Mouse (Mus musculus) adrenal gland, adult 18-20 months (tissue): ENCODE results near the gene Igf2bp1. TPM values are rescaled to one million over a fixed set of nuclear protein-coding genes. Genes with fewer than 3 reads are reported as not detected.

ENCODE experiments used
- DNase-seq, 2 experiments: peaks; one replicate each; pipeline ENCODE4 v3.0.0; 2021 to 2022; ENCODE audit warnings: low spot score in 2 of 2
- total RNA-seq, 2 experiments: library from RNA; stranded (reverse); gene quantifications; 1 replicate in 1 of 2; 2 replicates in 1 of 2; pipeline ENCODE4 v1.2.3; 2021

The Igf2bp1 gene
- total RNA-seq, 2 experiments from 2014 or later = 0.22 to 0.53 TPM

- no peak for DNase-seq
These were observed 1.9 kb upstream of the Igf2bp1 start for GRCm38 (mm10) chr11:96007516-96008235.

GRCm38 (mm10) chr11:96006852-96007515, 1.2 kb upstream of the Igf2bp1 start:
- DNase-seq = peak in 1 of 2 experiments; percentile 14

GRCm38 (mm10) chr11:96006367-96006851, 669 bp upstream of the Igf2bp1 start:
- peak in 1 of 2 experiments; percentile 7 for DNase-seq

- DNase-seq = peak in 1 of 2 experiments; percentile 10
These were observed 842 bp downstream of the Igf2bp1 start for GRCm38 (mm10) chr11:96004793-96005402.

GRCm38 (mm10) chr11:96003969-96004792, 1.6 kb downstream of the Igf2bp1 start:
- DNase-seq = no peak

- no peak for DNase-seq
These were observed 2.4 kb downstream of the Igf2bp1 start for GRCm38 (mm10) chr11:96003100-96003900.

- DNase-seq = no peak
These were observed 11.6 kb downstream of the Igf2bp1 start for GRCm38 (mm10) chr11:95994151-95994550.

- DNase-seq = no peak
These were observed 14.6 kb downstream of the Igf2bp1 start for GRCm38 (mm10) chr11:95990886-95991708.

GRCm38 (mm10) chr11:95990431-95990830, 15.3 kb downstream of the Igf2bp1 start:
- DNase-seq = no peak

GRCm38 (mm10) chr11:95989864-95990263, 15.9 kb downstream of the Igf2bp1 start:
- no peak for DNase-seq

GRCm38 (mm10) chr11:95988533-95988932, 17.2 kb downstream of the Igf2bp1 start:
- DNase-seq = peak; percentile 48 to 53

GRCm38 (mm10) chr11:95987854-95988447, 17.8 kb downstream of the Igf2bp1 start:
- no peak for DNase-seq

GRCm38 (mm10) chr11:95982475-95982874, 23.3 kb downstream of the Igf2bp1 start:
- no peak for DNase-seq

GRCm38 (mm10) chr11:95981804-95982203, 23.9 kb downstream of the Igf2bp1 start:
- no peak for DNase-seq

- no peak for DNase-seq
These were observed 24.9 kb downstream of the Igf2bp1 start for GRCm38 (mm10) chr11:95980762-95981418.

- no peak for DNase-seq
These were observed 27.3 kb downstream of the Igf2bp1 start for GRCm38 (mm10) chr11:95978487-95978886.

GRCm38 (mm10) chr11:95976290-95976689, 29.4 kb downstream of the Igf2bp1 start:
- no peak for DNase-seq

GRCm38 (mm10) chr11:95975694-95976093, 30.0 kb downstream of the Igf2bp1 start:
- DNase-seq = no peak
